In genomic region chr5:138618353-138618752, GRCm38 (mm10) we compare ENCODE assay signal across 8 mouse cellular contexts. TPM values are rescaled to one million over a fixed set of nuclear protein-coding genes. Genes with fewer than 3 reads are reported as not detected.
DNase-seq lines count a peak whose midpoint lies in the region; ATAC-seq and TF ChIP-seq lines count a peak whose summit lies in the region.

No protein-coding gene starts in this region.

- TF ChIP-seq EP300 in stomach, postnatal 0 days (optimal IDR thresholded peaks at IDR 0.05): no peak

- H3K4me3 ChIP-seq in spleen, adult 2 months (ENCODE audit: extremely low read depth, insufficient read depth, insufficient read length): no peak overlapping the region
- H3K4me3 ChIP-seq in liver, adult 2 months (ENCODE audit: insufficient read depth, low read depth, low read length): peak overlapping the region; percentile 39; the same call in 1 of the 2 replicates
- no peak overlapping the region for H3K4me3 ChIP-seq in stomach, postnatal 0 days (ENCODE audit: low read depth, low read length)

- peak; percentile 7; the same call in 1 of the 2 replicates for TF ChIP-seq CTCF in spleen, adult 2 months (IDR thresholded peaks at IDR 0.05; ENCODE audit: extremely low read depth, insufficient read depth, insufficient read length, insufficient replicate concordance)
- peak; percentile 29; the same call in 1 of the 2 replicates for TF ChIP-seq CTCF in liver, adult 2 months (IDR thresholded peaks at IDR 0.05; ENCODE audit: low read depth, low read length)
- peak; percentile 58 for TF ChIP-seq CTCF in stomach, postnatal 0 days (IDR thresholded peaks at IDR 0.05; ENCODE audit: low read depth)

- no peak overlapping the region for H3K27ac ChIP-seq in spleen, adult 2 months (ENCODE audit: insufficient read depth, low read length)
- H3K27ac ChIP-seq in liver, adult 2 months (replicated peaks; ENCODE audit: insufficient read depth, low read depth, low read length): no peak overlapping the region
- H3K27ac ChIP-seq in stomach, postnatal 0 days (replicated peaks): no peak overlapping the region

- peaks cover 14% of the 10 kb centered on the region; the same call in 1 of the 2 replicates for H3K9me3 ChIP-seq in stomach, postnatal 0 days (ENCODE audit: control insufficient read depth, low read length)

- peak; percentile 37 for DNase-seq in cerebellum, adult 9-10 months
- no peak for DNase-seq in cerebellum, postnatal 36 days
- no peak for DNase-seq in spleen, adult 2 months (ENCODE audit: low read depth in 1 of 2, low spot score in 2 of 2)
- DNase-seq in spleen, postnatal 4 days (ENCODE audit: low spot score in 2 of 2): no peak
- DNase-seq in liver, adult 2 months (ENCODE audit: extremely low read depth, low read depth, low spot score): no peak
- no peak for DNase-seq in stomach, postnatal 0 days (ENCODE audit: low spot score)
- DNase-seq in adrenal gland, adult 18-20 months (ENCODE audit: low spot score in 2 of 2): no peak
- DNase-seq in adrenal gland, postnatal 14 days: no peak

- peaks cover 2% of the 10 kb centered on the region; the same call in 1 of the 2 replicates for H3K4me1 ChIP-seq in spleen, adult 2 months (ENCODE audit: control insufficient read depth, insufficient read depth, insufficient read length)
- H3K4me1 ChIP-seq in liver, adult 2 months (ENCODE audit: control insufficient read depth, insufficient read depth, low read length): peaks cover 3% of the 10 kb centered on the region; the same call in 1 of the 2 replicates
- H3K4me1 ChIP-seq in stomach, postnatal 0 days (replicated peaks; ENCODE audit: control insufficient read depth, insufficient read depth): no peaks in the 10 kb centered on the region

- peaks cover 25% of the 10 kb centered on the region for H3K36me3 ChIP-seq in spleen, adult 2 months (ENCODE audit: control insufficient read depth, insufficient read depth, low read length)
- peaks cover 37% of the 10 kb centered on the region for H3K36me3 ChIP-seq in liver, adult 2 months (ENCODE audit: control insufficient read depth, insufficient read depth, low read length)
- H3K36me3 ChIP-seq in stomach, postnatal 0 days (ENCODE audit: control insufficient read depth, insufficient read depth, low read length): peaks cover 27% of the 10 kb centered on the region

- peaks cover 7% of the 10 kb centered on the region for H3K79me2 ChIP-seq in liver, adult 2 months (ENCODE audit: control insufficient read depth, insufficient read depth, low read length)

- 98% methylated on average over 1 of the region's 1 CpGs for WGBS in spleen, adult 2 months
- 96% methylated on average over 1 of the region's 1 CpGs for WGBS in liver, adult 2 months
- WGBS in stomach, postnatal 0 days: 100% methylated on average over 1 of the region's 1 CpGs

- no peak for TF ChIP-seq POLR2A in spleen, adult 2 months (IDR thresholded peaks at IDR 0.05; ENCODE audit: low read depth, low read length)
- TF ChIP-seq POLR2A in liver, adult 2 months (IDR thresholded peaks at IDR 0.05; ENCODE audit: extremely low read depth, insufficient read depth, low read length): no peak

- peak overlapping the region; percentile 45; the same call in 1 of the 2 replicates for H3K4me2 ChIP-seq in stomach, postnatal 0 days (replicated peaks; ENCODE audit: low read depth)

- no peak overlapping the region for H3K9ac ChIP-seq in liver, adult 2 months (ENCODE audit: low read depth, low read length)
- no peak overlapping the region for H3K9ac ChIP-seq in stomach, postnatal 0 days (ENCODE audit: low read length)

- no peak for ATAC-seq in stomach, postnatal 0 days (ENCODE audit: low FRiP score, low TSS enrichment)

- H3K27me3 ChIP-seq in spleen, adult 2 months (ENCODE audit: control insufficient read depth, insufficient read depth, low read length): no peaks in the 10 kb centered on the region
- H3K27me3 ChIP-seq in liver, adult 2 months (ENCODE audit: control insufficient read depth, insufficient read depth, low read length): no peaks in the 10 kb centered on the region
- no peaks in the 10 kb centered on the region for H3K27me3 ChIP-seq in stomach, postnatal 0 days (ENCODE audit: control insufficient read depth, insufficient read depth, low read length)

RNA-seq across cellular contexts. Expression of gene Zfp68, which starts 1.2 kb away (rescaled TPM):
- 3.2 and 3.3 TPM in 2 replicates for polyA plus RNA-seq in spleen, adult 2 months (2012; rRNA removed)
- total RNA-seq in liver, adult 2 months (2014; rRNA removed): 14.5 and 15.3 TPM in 2 replicates
- polyA plus RNA-seq in liver, adult 2 months (2012; rRNA removed): 3.3 TPM in 2 replicates
- polyA plus RNA-seq in stomach, postnatal 0 days (2015; fragmentation: Nextera tagmentation; extraction: Ambion mirVana): 33.7 and 38.3 TPM in 2 replicates
- total RNA-seq in adrenal gland, adult 18-20 months (2021): 10 to 100 TPM; 18.0 to 21.4 TPM
- 20.0 and 24.1 TPM in 2 replicates for total RNA-seq in adrenal gland, postnatal 14 days (2021)

RNA-seq across cellular contexts. Expression of gene A430033K04Rik, which starts 4.3 kb away (rescaled TPM):
- 0.83 and 0.95 TPM in 2 replicates for polyA plus RNA-seq in spleen, adult 2 months (2012; rRNA removed)
- total RNA-seq in liver, adult 2 months (2014; rRNA removed): 6.3 and 7.2 TPM in 2 replicates
- 0.99 and 1.4 TPM in 2 replicates for polyA plus RNA-seq in liver, adult 2 months (2012; rRNA removed)
- 4.9 and 5.2 TPM in 2 replicates for polyA plus RNA-seq in stomach, postnatal 0 days (2015; fragmentation: Nextera tagmentation; extraction: Ambion mirVana)
- total RNA-seq in adrenal gland, adult 18-20 months (2021): 1 to 10 TPM; 4.3 to 5.0 TPM
- total RNA-seq in adrenal gland, postnatal 14 days (2021): 6.1 and 6.5 TPM in 2 replicates

RNA-seq across cellular contexts. Expression of gene 1700123K08Rik, which starts 53.8 kb away (rescaled TPM):
- polyA plus RNA-seq in spleen, adult 2 months (2012; rRNA removed): not detected in 2 replicates
- not detected in 2 replicates for total RNA-seq in liver, adult 2 months (2014; rRNA removed)
- not detected in 2 replicates for polyA plus RNA-seq in liver, adult 2 months (2012; rRNA removed)
- not detected in 2 replicates for polyA plus RNA-seq in stomach, postnatal 0 days (2015; fragmentation: Nextera tagmentation; extraction: Ambion mirVana)
- not detected for total RNA-seq in adrenal gland, adult 18-20 months (2021)
- not detected in 2 replicates for total RNA-seq in adrenal gland, postnatal 14 days (2021)

Comparison
In these comparisons a context has a peak if more than half of its experiments do, and no peak if none do; other contexts are left out.
1. CTCF ChIP-seq: peak in every context shown above with its lines; median percentile 58 in stomach, postnatal 0 days; 29 in liver, adult 2 months; 7 in spleen, adult 2 months.